Comparison of ENCODE assay signal across 8 mouse cellular contexts in the genomic region with DNA sequence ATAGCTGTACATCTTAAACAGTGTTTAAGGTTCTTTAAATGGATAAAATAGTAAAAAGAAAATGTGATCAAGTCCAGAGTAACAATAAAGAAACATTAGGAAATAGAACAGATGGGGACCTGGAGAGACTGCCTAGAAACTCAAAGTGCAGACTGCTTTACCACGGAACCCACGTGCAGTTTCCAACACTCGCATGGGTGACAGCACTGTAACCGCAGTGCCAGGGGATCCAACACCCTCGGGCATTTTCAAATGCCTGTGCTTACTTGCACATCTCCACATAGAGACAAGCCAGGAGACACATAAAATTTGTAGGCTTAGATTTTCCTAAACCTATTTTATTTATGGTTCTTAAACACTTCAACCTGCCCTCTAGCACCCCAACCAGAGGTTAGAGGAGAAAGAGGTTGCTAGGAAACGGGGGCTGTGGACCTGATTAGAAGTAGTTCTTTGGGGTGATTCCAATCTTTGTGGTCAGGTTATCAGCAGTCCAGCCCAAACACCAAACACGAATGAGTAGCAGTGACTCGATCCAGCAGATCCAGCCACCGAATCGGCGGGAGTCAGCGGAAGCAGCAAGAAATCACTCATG. TPM values are rescaled to one million over a fixed set of nuclear protein-coding genes. Genes with fewer than 3 reads are reported as not detected.
DNase-seq lines count a peak whose midpoint lies in the region; ATAC-seq and TF ChIP-seq lines count a peak whose summit lies in the region.

No protein-coding gene starts in this region.

- no peak for DNase-seq in kidney, adult 9 months
- DNase-seq in brain, adult 2 months (ENCODE audit: low read depth, low spot score) = peak; percentile 20
- DNase-seq in hindbrain, postnatal 0 days (ENCODE audit: low spot score) = no peak
- no peak for DNase-seq in layer of hippocampus, adult 11-12 months (ENCODE audit: low spot score)
- DNase-seq in lung, postnatal 36 days = no peak

- H3ac ChIP-seq in myocyte (ENCODE audit: control insufficient read depth, insufficient read length) = no peak overlapping the region

- peak overlapping the region; percentile 40 for H3K4me3 ChIP-seq in kidney, embryonic 15.5 days (replicated peaks)
- H3K4me3 ChIP-seq in hindbrain, postnatal 0 days (ENCODE audit: low read length) = peak overlapping the region; percentile 27
- no peak overlapping the region for H3K4me3 ChIP-seq in myocyte

- H3K27ac ChIP-seq in kidney, embryonic 15.5 days = peak overlapping the region; percentile 43; the same call in 1 of the 2 replicates
- H3K27ac ChIP-seq in hindbrain, postnatal 0 days = no peak overlapping the region

- no peaks in the 10 kb centered on the region for H3K79me2 ChIP-seq in myocyte (ENCODE audit: control insufficient read depth, insufficient read depth)

- peaks cover under 1% of the 10 kb centered on the region; the same call in 1 of the 2 replicates for H3K4me1 ChIP-seq in kidney, embryonic 15.5 days
- H3K4me1 ChIP-seq in hindbrain, postnatal 0 days (ENCODE audit: insufficient read depth, low read length) = no peaks in the 10 kb centered on the region

- no peaks in the 10 kb centered on the region for H3K27me3 ChIP-seq in kidney, embryonic 15.5 days
- H3K27me3 ChIP-seq in hindbrain, postnatal 0 days (ENCODE audit: insufficient read depth, low read length) = no peaks in the 10 kb centered on the region
- no peaks in the 10 kb centered on the region for H3K27me3 ChIP-seq in myocyte (ENCODE audit: control insufficient read depth, insufficient read depth, insufficient read length)

- ATAC-seq in kidney, embryonic 15.5 days (replicated peaks; ENCODE audit: low FRiP score) = no peak
- no peak for ATAC-seq in hindbrain, postnatal 0 days
- no peak for ATAC-seq in erythroid progenitor cell, adult 5-6 weeks (replicated peaks; ENCODE audit: low FRiP score, poor library complexity, severe bottlenecking)

- no peaks in the 10 kb centered on the region for H3K36me3 ChIP-seq in kidney, embryonic 15.5 days
- H3K36me3 ChIP-seq in hindbrain, postnatal 0 days (ENCODE audit: insufficient read depth, low read length) = no peaks in the 10 kb centered on the region
- H3K36me3 ChIP-seq in myocyte (ENCODE audit: control insufficient read depth, insufficient read depth) = no peaks in the 10 kb centered on the region

- peak overlapping the region; percentile 60 for H3K4me2 ChIP-seq in kidney, embryonic 15.5 days
- peak overlapping the region; percentile 52 for H3K4me2 ChIP-seq in hindbrain, postnatal 0 days (ENCODE audit: low read depth, low read length)
- H3K4me2 ChIP-seq in myocyte (ENCODE audit: low read depth) = peak overlapping the region; percentile 50

- TF ChIP-seq POLR2A in myocyte (IDR thresholded peaks at IDR 0.05; ENCODE audit: insufficient read length, low read depth) = no peak

- no peaks in the 10 kb centered on the region for H3K9me3 ChIP-seq in kidney, embryonic 15.5 days (replicated peaks)
- H3K9me3 ChIP-seq in hindbrain, postnatal 0 days (ENCODE audit: low read length) = no peaks in the 10 kb centered on the region

- TF ChIP-seq CTCF in hindbrain, postnatal 0 days (IDR thresholded peaks at IDR 0.05; ENCODE audit: low read depth) = no peak

- WGBS in kidney, embryonic 15.5 days = 44% methylated on average over 12 of the region's 12 CpGs
- 47% methylated on average over 12 of the region's 12 CpGs for WGBS in hindbrain, postnatal 0 days

- peak overlapping the region; percentile 31; the same call in 1 of the 2 replicates for H3K9ac ChIP-seq in kidney, embryonic 15.5 days
- 0 out of 2 replicates have a peak overlapping the region, but pooled peaks have one; percentile 25 for H3K9ac ChIP-seq in hindbrain, postnatal 0 days (replicated peaks; ENCODE audit: low read length)

TF ChIP-seq in myocyte, 11 proteins besides CTCF, POLR2A, EP300 and RAD21:
- TF ChIP-seq E2F4 (IDR thresholded peaks at IDR 0.05; ENCODE audit: insufficient read depth) (no peak), SRF (IDR thresholded peaks at IDR 0.05; ENCODE audit: control insufficient read depth, insufficient read length, low read depth) (no peak), TCF12 (IDR thresholded peaks at IDR 0.05; ENCODE audit: insufficient read depth, poor library complexity, severe bottlenecking) (no peak), REST (IDR thresholded peaks at IDR 0.05; ENCODE audit: insufficient read depth, insufficient read length) (no peak), MYOG (IDR thresholded peaks at IDR 0.05; ENCODE audit: control insufficient read depth in 1 of 3, insufficient read depth in 1 of 3, insufficient read length in 2 of 3, low read depth in 2 of 3) (no peak), USF1 (IDR thresholded peaks at IDR 0.05; ENCODE audit: low read depth) (no peak), MYOD1 (IDR thresholded peaks at IDR 0.05; ENCODE audit: control insufficient read depth in 1 of 3, insufficient read length in 2 of 3, low read depth in 2 of 3) (no peak), MAX (IDR thresholded peaks at IDR 0.05; ENCODE audit: low read depth) (no peak), POLR2AphosphoS2 (IDR thresholded peaks at IDR 0.05; ENCODE audit: insufficient read length, low read depth) (no peak), CEBPB (IDR thresholded peaks at IDR 0.05; ENCODE audit: insufficient read depth, poor library complexity, severe bottlenecking) (no peak), TCF3 (IDR thresholded peaks at IDR 0.05; ENCODE audit: insufficient read length, low read depth) (no peak)
TF ChIP-seq in myocyte: peak in this region for 0.

RNA-seq across cellular contexts. Expression of a gene that starts 29.2 kb away (rescaled TPM):
- 14.3 and 15.7 TPM in 2 replicates for polyA plus RNA-seq in kidney, embryonic 15.5 days (2015; fragmentation: Nextera tagmentation; extraction: Ambion mirVana)
- total RNA-seq in hindbrain, postnatal 0 days (2014; rRNA removed) = 36.7 and 43.6 TPM in 2 replicates
- polyA plus RNA-seq in hindbrain, postnatal 0 days (2015; fragmentation: Nextera tagmentation; extraction: Ambion mirVana) = 7.8 and 8.4 TPM in 2 replicates
- 25.1 TPM for polyA plus RNA-seq in myocyte (2012; fragmentation: generic; extraction: Trizol)
- 7.5 and 10.1 TPM in 2 replicates for total RNA-seq in erythroid progenitor cell, adult 5-6 weeks (2015; ENCODE audit: low replicate concordance)
- total RNA-seq in erythroid progenitor cell, adult 5-6 weeks (2017; ENCODE audit: low replicate concordance) = 8.4 and 12.5 TPM in 2 replicates

RNA-seq across cellular contexts. Expression of a gene that starts 39.0 kb away (rescaled TPM):
- 147 and 154 TPM in 2 replicates for polyA plus RNA-seq in kidney, embryonic 15.5 days (2015; fragmentation: Nextera tagmentation; extraction: Ambion mirVana)
- total RNA-seq in hindbrain, postnatal 0 days (2014; rRNA removed) = 23.5 and 24.4 TPM in 2 replicates
- 70.7 and 73.7 TPM in 2 replicates for polyA plus RNA-seq in hindbrain, postnatal 0 days (2015; fragmentation: Nextera tagmentation; extraction: Ambion mirVana)
- 155 TPM for polyA plus RNA-seq in myocyte (2012; fragmentation: generic; extraction: Trizol)
- total RNA-seq in erythroid progenitor cell, adult 5-6 weeks (2015; ENCODE audit: low replicate concordance) = 18.4 and 40.4 TPM in 2 replicates
- 15.7 and 17.5 TPM in 2 replicates for total RNA-seq in erythroid progenitor cell, adult 5-6 weeks (2017; ENCODE audit: low replicate concordance)

RNA-seq across cellular contexts. Expression of a gene that starts 59.2 kb away (rescaled TPM):
- 1.8 and 2.1 TPM in 2 replicates for polyA plus RNA-seq in kidney, embryonic 15.5 days (2015; fragmentation: Nextera tagmentation; extraction: Ambion mirVana)
- total RNA-seq in hindbrain, postnatal 0 days (2014; rRNA removed) = 48.4 and 70.7 TPM in 2 replicates
- 21.0 and 22.3 TPM in 2 replicates for polyA plus RNA-seq in hindbrain, postnatal 0 days (2015; fragmentation: Nextera tagmentation; extraction: Ambion mirVana)
- 6.5 TPM for polyA plus RNA-seq in myocyte (2012; fragmentation: generic; extraction: Trizol)
- 10.1 TPM in 1 of 2 replicates, not detected in the other for total RNA-seq in erythroid progenitor cell, adult 5-6 weeks (2015; ENCODE audit: low replicate concordance)
- total RNA-seq in erythroid progenitor cell, adult 5-6 weeks (2017; ENCODE audit: low replicate concordance) = 3.3 TPM in 1 of 2 replicates, not detected in the other
